Mouse (Mus musculus) limb, embryonic 15.5 days (tissue): ENCODE results near the gene Slx4ip. TPM values are rescaled to one million over a fixed set of nuclear protein-coding genes. Genes with fewer than 3 reads are reported as not detected.

Experiments
- ATAC-seq: fragments of 200-750 bp; cut with Nextera tagmentation; 2 replicates; pipeline ENCODE4 v1.8.0; 2017; ENCODE audit warnings: low read depth, moderate TSS enrichment; ENCODE audit not compliant: insufficient number of reproducible peaks, low FRiP score, low TSS enrichment
- H3K27ac ChIP-seq: fragments of 300-500 bp; sonication (generic); 2 replicates; pipeline ENCODE4 v1.5.1; 2015; ENCODE audit warnings: moderate library complexity, mild to moderate bottlenecking, inconsistent platforms
- H3K27me3 ChIP-seq: fragments of 300-500 bp; sonication (generic); 2 replicates; pipeline ENCODE4 v1.6.1; 2015; ENCODE audit warnings: inconsistent platforms
- H3K36me3 ChIP-seq: fragments of 300-500 bp; sonication (generic); 2 replicates; pipeline ENCODE4 v1.6.1; 2015; ENCODE audit warnings: inconsistent platforms
- H3K4me1 ChIP-seq: fragments of 300-500 bp; sonication (generic); 2 replicates; pipeline ENCODE4 v1.6.1; 2015; ENCODE audit warnings: inconsistent platforms
- H3K4me2 ChIP-seq: fragments of 300-500 bp; sonication (generic); 2 replicates; pipeline ENCODE4 v1.6.1; 2015; ENCODE audit warnings: mild to moderate bottlenecking, inconsistent platforms
- H3K4me3 ChIP-seq: fragments of 300-500 bp; sonication (generic); 2 replicates; pipeline ENCODE4 v1.5.1; 2015; ENCODE audit warnings: mild to moderate bottlenecking, inconsistent platforms
- H3K9ac ChIP-seq: fragments of 300-500 bp; sonication (generic); 2 replicates; pipeline ENCODE4 v1.6.1; 2015; ENCODE audit warnings: inconsistent platforms
- H3K9me3 ChIP-seq: fragments of 300-500 bp; sonication (generic); 2 replicates; pipeline ENCODE4 v1.6.1; 2016; ENCODE audit warnings: inconsistent platforms
- WGBS: fragments of 180-500 bp; shearing (Covaris S2); methylation state at CpG from one replicate; pipeline ENCODE4 v1.1.7; 2015; 5-methylcytosine and 5-hydroxymethylcytosine counted together
- polyA plus RNA-seq: library from polyadenylated mRNA; unstranded; fragments of >200 nt; fragmentation: Nextera tagmentation; extraction: Ambion mirVana; gene quantifications from 2 replicates; pipeline ENCODE4 v1.2.1, GENCODE M21; 2015

The Slx4ip gene
- polyA plus RNA-seq, 1 experiment from 2014 or later = 6.5 TPM

GRCm38 (mm10) chr2:137094301-137094700, 203.3 kb downstream of the Slx4ip start:
- Histone ChIP-seq H3K4me1 (peaks cover 30% of the 10 kb centered on the region), H3K4me2 (no peak overlapping the region), H3K36me3 (peaks cover 72% of the 10 kb centered on the region), H3K9ac (no peak overlapping the region), H3K4me3 (no peak overlapping the region), H3K27me3 (no peaks in the 10 kb centered on the region), H3K9me3 (no peaks in the 10 kb centered on the region), H3K27ac (no peak overlapping the region; the same call in 1 of the 2 replicates)
- WGBS = 63% methylated on average over 8 of the region's 8 CpGs
- ATAC-seq = no peak

- WGBS = 23% methylated on average over 2 of the region's 5 CpGs
- no peak for ATAC-seq
- no peak overlapping the region for H3K27ac ChIP-seq
These were observed 206.0 kb downstream of the Slx4ip start for GRCm38 (mm10) chr2:137096981-137097460.

GRCm38 (mm10) chr2:137098269-137099035, 207.4 kb downstream of the Slx4ip start:
- Histone ChIP-seq H3K9me3 (no peaks in the 10 kb centered on the region), H3K9ac (no peak overlapping the region), H3K4me2 (no peak overlapping the region), H3K4me3 (no peak overlapping the region), H3K36me3 (peaks cover 46% of the 10 kb centered on the region), H3K27me3 (no peaks in the 10 kb centered on the region), H3K27ac (peak overlapping the region; percentile 54; the same call in 1 of the 2 replicates), H3K4me1 (peaks cover 32% of the 10 kb centered on the region)
- ATAC-seq = no peak
- WGBS = 48% methylated on average over 11 of the region's 11 CpGs

More at GRCm38 (mm10) chr2:137096981-137097460, 206.0 kb downstream of the Slx4ip start:
- H3K4me1 ChIP-seq = peaks cover 32% of the 10 kb centered on the region
- no peak overlapping the region for H3K4me3 ChIP-seq
- H3K27me3 ChIP-seq = no peaks in the 10 kb centered on the region
- peaks cover 53% of the 10 kb centered on the region for H3K36me3 ChIP-seq
- no peaks in the 10 kb centered on the region for H3K9me3 ChIP-seq
- H3K4me2 ChIP-seq = no peak overlapping the region
- no peak overlapping the region for H3K9ac ChIP-seq

- Histone ChIP-seq H3K27me3 (no peaks in the 10 kb centered on the region), H3K36me3 (peaks cover 40% of the 10 kb centered on the region; the same call in 1 of the 2 replicates), H3K27ac (peak overlapping the region; percentile 54; the same call in 1 of the 2 replicates), H3K9me3 (no peaks in the 10 kb centered on the region), H3K4me1 (peaks cover 32% of the 10 kb centered on the region), H3K9ac (no peak overlapping the region), H3K4me2 (no peak overlapping the region), H3K4me3 (no peak overlapping the region)
- no peak for ATAC-seq
- WGBS = 26% methylated on average over 6 of the region's 6 CpGs
These were observed 208.3 kb downstream of the Slx4ip start for GRCm38 (mm10) chr2:137099211-137099734.

GRCm38 (mm10) chr2:137101074-137101473, 210.1 kb downstream of the Slx4ip start:
- peaks cover 27% of the 10 kb centered on the region for H3K4me1 ChIP-seq
- no peaks in the 10 kb centered on the region for H3K27me3 ChIP-seq
- ATAC-seq = no peak
- H3K36me3 ChIP-seq = peaks cover 48% of the 10 kb centered on the region; the same call in 1 of the 2 replicates
- H3K4me2 ChIP-seq = no peak overlapping the region
- H3K4me3 ChIP-seq = no peak overlapping the region
- no peak overlapping the region for H3K27ac ChIP-seq
- no peaks in the 10 kb centered on the region for H3K9me3 ChIP-seq
- WGBS = 48% methylated on average over 5 of the region's 5 CpGs
- no peak overlapping the region for H3K9ac ChIP-seq

GRCm38 (mm10) chr2:137107203-137107602, 216.2 kb downstream of the Slx4ip start:
- no peaks in the 10 kb centered on the region for H3K9me3 ChIP-seq
- ATAC-seq = no peak
- no peak overlapping the region for H3K4me2 ChIP-seq
- H3K9ac ChIP-seq = no peak overlapping the region
- WGBS = 73% methylated on average over 4 of the region's 4 CpGs
- peaks cover 34% of the 10 kb centered on the region; the same call in 1 of the 2 replicates for H3K36me3 ChIP-seq
- H3K4me3 ChIP-seq = no peak overlapping the region
- 0 out of 2 replicates have a peak overlapping the region, but pooled peaks have one; percentile 33 for H3K27ac ChIP-seq
- peaks cover 42% of the 10 kb centered on the region for H3K4me1 ChIP-seq
- H3K27me3 ChIP-seq = no peaks in the 10 kb centered on the region

- 36% methylated on average over 8 of the region's 8 CpGs for WGBS
- peaks cover 50% of the 10 kb centered on the region for H3K4me1 ChIP-seq
- peak overlapping the region; percentile 33; the same call in 1 of the 2 replicates for H3K27ac ChIP-seq
- H3K4me3 ChIP-seq = no peak overlapping the region
- no peak overlapping the region for H3K9ac ChIP-seq
- peaks cover 31% of the 10 kb centered on the region; the same call in 1 of the 2 replicates for H3K36me3 ChIP-seq
- no peak overlapping the region for H3K4me2 ChIP-seq
- ATAC-seq = no peak
- H3K9me3 ChIP-seq = no peaks in the 10 kb centered on the region
- no peaks in the 10 kb centered on the region for H3K27me3 ChIP-seq
These were observed 216.9 kb downstream of the Slx4ip start for GRCm38 (mm10) chr2:137107946-137108345.

GRCm38 (mm10) chr2:137109321-137110213, 218.5 kb downstream of the Slx4ip start:
- H3K9me3 ChIP-seq = no peaks in the 10 kb centered on the region
- H3K4me2 ChIP-seq = no peak overlapping the region
- WGBS = 70% methylated on average over 15 of the region's 15 CpGs

GRCm38 (mm10) chr2:137110214-137110898, 219.3 kb downstream of the Slx4ip start:
- 42% methylated on average over 4 of the region's 4 CpGs for WGBS

More at GRCm38 (mm10) chr2:137109321-137110213, 218.5 kb downstream of the Slx4ip start:
- H3K4me1 ChIP-seq = peaks cover 55% of the 10 kb centered on the region
- H3K36me3 ChIP-seq = peaks cover 22% of the 10 kb centered on the region; the same call in 1 of the 2 replicates
- no peaks in the 10 kb centered on the region for H3K27me3 ChIP-seq
- no peak for ATAC-seq
- H3K9ac ChIP-seq = no peak overlapping the region
- no peak overlapping the region for H3K27ac ChIP-seq
- no peak overlapping the region for H3K4me3 ChIP-seq

GRCm38 (mm10) chr2:137113288-137114061, 222.5 kb downstream of the Slx4ip start:
- H3K27ac ChIP-seq = peak overlapping the region; percentile 99
- no peak for ATAC-seq
- H3K4me2 ChIP-seq = peak overlapping the region; percentile 89
- 11% methylated on average over 12 of the region's 12 CpGs for WGBS
- H3K4me3 ChIP-seq = peak overlapping the region; percentile 80
- peak overlapping the region; percentile 89 for H3K9ac ChIP-seq
- H3K27me3 ChIP-seq = no peaks in the 10 kb centered on the region
- H3K4me1 ChIP-seq = peaks cover 58% of the 10 kb centered on the region
- H3K9me3 ChIP-seq = no peaks in the 10 kb centered on the region
- H3K36me3 ChIP-seq = no peaks in the 10 kb centered on the region

More at GRCm38 (mm10) chr2:137110214-137110898, 219.3 kb downstream of the Slx4ip start:
- Histone ChIP-seq H3K4me3 (no peak overlapping the region), H3K27me3 (no peaks in the 10 kb centered on the region), H3K9ac (no peak overlapping the region), H3K9me3 (no peaks in the 10 kb centered on the region), H3K4me1 (peaks cover 55% of the 10 kb centered on the region), H3K27ac (no peak overlapping the region), H3K36me3 (peaks cover 14% of the 10 kb centered on the region; the same call in 1 of the 2 replicates), H3K4me2 (no peak overlapping the region)
- ATAC-seq = no peak
